Mouse (Mus musculus) stomach, embryonic 14.5 days (tissue): Measurements from ENCODE around the gene Gm5741. TPM values are rescaled to one million over a fixed set of nuclear protein-coding genes. Genes with fewer than 3 reads are reported as not detected.

ENCODE experiments used
- ATAC-seq: fragments of 200-750 bp; cut with Nextera tagmentation; 2 replicates; pipeline ENCODE4 v1.8.0; 2017; ENCODE audit warnings: low read depth, moderate TSS enrichment; ENCODE audit not compliant: insufficient number of reproducible peaks, insufficient read depth, low FRiP score
- H3K27ac ChIP-seq: fragments of 300-500 bp; sonication (generic); 2 replicates; pipeline ENCODE4 v1.5.1; 2014; ENCODE audit warnings: mild to moderate bottlenecking, low read length, moderate library complexity, mixed read lengths
- H3K27me3 ChIP-seq: fragments of 300-500 bp; sonication (generic); 2 replicates; pipeline ENCODE4 v1.6.1; 2014; ENCODE audit warnings: low read length, control low read depth, mixed read lengths; ENCODE audit not compliant: control insufficient read depth, insufficient read depth
- H3K36me3 ChIP-seq: fragments of 300-500 bp; sonication (generic); 2 replicates; pipeline ENCODE4 v1.6.1; 2014; ENCODE audit warnings: mild to moderate bottlenecking, control low read depth, low read length, moderate library complexity, mixed read lengths; ENCODE audit not compliant: control insufficient read depth, insufficient read depth
- H3K4me1 ChIP-seq: fragments of 300-500 bp; sonication (generic); 2 replicates; pipeline ENCODE4 v1.6.1; 2014; ENCODE audit warnings: low read length, control low read depth, mixed read lengths; ENCODE audit not compliant: control insufficient read depth, insufficient read depth
- H3K4me2 ChIP-seq: fragments of 300-500 bp; sonication (generic); replicated peaks from 2 replicates; pipeline ENCODE4 v1.6.1; 2014; ENCODE audit warnings: low read depth, low read length, control low read depth
- H3K4me3 ChIP-seq: fragments of 300-500 bp; sonication (generic); 2 replicates; pipeline ENCODE4 v1.5.1; 2014; ENCODE audit warnings: low read depth, low read length, control low read depth
- H3K9ac ChIP-seq: fragments of 300-500 bp; sonication (generic); replicated peaks from 2 replicates; pipeline ENCODE4 v1.6.1; 2014; ENCODE audit warnings: low read depth, mild to moderate bottlenecking, control low read depth, low read length, moderate library complexity, mixed read lengths
- H3K9me3 ChIP-seq: fragments of 300-500 bp; sonication (generic); 2 replicates; pipeline ENCODE4 v1.6.1; 2016; ENCODE audit warnings: low read depth, low read length, control low read depth; ENCODE audit not compliant: control insufficient read depth
- WGBS: fragments of 180-500 bp; shearing (Covaris S2); extraction: QIAGEN DNeasy Blood & Tissue Kit; methylation state at CpG from one replicate; pipeline ENCODE4 v1.1.7; 2014; 5-methylcytosine and 5-hydroxymethylcytosine counted together
- polyA plus RNA-seq: library from polyadenylated mRNA; unstranded; fragments of >200 nt; fragmentation: Nextera tagmentation; extraction: Ambion mirVana; gene quantifications from 2 replicates; pipeline ENCODE4 v1.2.1, GENCODE M21; 2014

The Gm5741 gene
- polyA plus RNA-seq, 1 experiment from 2014 or later, result not detected

GRCm38 (mm10) chr8:85071514-85072281, 3.9 kb upstream of the Gm5741 start, which contains the start of gene Dhps:
Gene Dhps, plus strand, starts transcription at chr8:85071757.
- WGBS, result under 1% methylated on average over 68 of the region's 68 CpGs
- Histone ChIP-seq H3K36me3 (peaks cover 33% of the 10 kb centered on the region), H3K27me3 (no peaks in the 10 kb centered on the region), H3K4me1 (peaks cover 4% of the 10 kb centered on the region; the same call in 1 of the 2 replicates), H3K9me3 (no peaks in the 10 kb centered on the region), H3K27ac (peak within 1 kb of the TSS; percentile 98), H3K4me2 (peak within 1 kb of the TSS; percentile 67), H3K4me3 (peak within 1 kb of the TSS; percentile 97), H3K9ac (peak within 1 kb of the TSS; percentile 85)
- ATAC-seq, result peak; percentile 91

GRCm38 (mm10) chr8:85071041-85071440, 3.3 kb upstream of the Gm5741 start:
- H3K36me3 ChIP-seq, result peaks cover 30% of the 10 kb centered on the region
- no peaks in the 10 kb centered on the region for H3K27me3 ChIP-seq
- no peak overlapping the region for H3K9ac ChIP-seq
- WGBS, result 74% methylated on average over 5 of the region's 5 CpGs
- no peak for ATAC-seq
- H3K4me3 ChIP-seq, result peak overlapping the region; percentile 97
- H3K9me3 ChIP-seq, result no peaks in the 10 kb centered on the region
- peak overlapping the region; percentile 98; the same call in 1 of the 2 replicates for H3K27ac ChIP-seq
- peak overlapping the region; percentile 67 for H3K4me2 ChIP-seq
- peaks cover 4% of the 10 kb centered on the region; the same call in 1 of the 2 replicates for H3K4me1 ChIP-seq

GRCm38 (mm10) chr8:85067155-85067554, 627 bp downstream of the Gm5741 start:
- Histone ChIP-seq H3K9ac (no peak overlapping the region), H3K27ac (no peak overlapping the region), H3K27me3 (no peaks in the 10 kb centered on the region), H3K9me3 (no peaks in the 10 kb centered on the region), H3K4me2 (no peak overlapping the region), H3K4me3 (no peak overlapping the region), H3K36me3 (peaks cover 9% of the 10 kb centered on the region), H3K4me1 (no peaks in the 10 kb centered on the region)
- WGBS, result 95% methylated on average over 2 of the region's 2 CpGs
- ATAC-seq, result no peak

GRCm38 (mm10) chr8:85065213-85065612, 2.6 kb downstream of the Gm5741 start:
- no peak overlapping the region for H3K27ac ChIP-seq
- H3K9ac ChIP-seq, result no peak overlapping the region
- peaks cover 9% of the 10 kb centered on the region for H3K36me3 ChIP-seq
- H3K9me3 ChIP-seq, result no peaks in the 10 kb centered on the region
- ATAC-seq, result no peak
- no peak overlapping the region for H3K4me2 ChIP-seq
- no peaks in the 10 kb centered on the region for H3K4me1 ChIP-seq
- no peak overlapping the region for H3K4me3 ChIP-seq
- WGBS, result 41% methylated on average over 2 of the region's 2 CpGs
- H3K27me3 ChIP-seq, result no peaks in the 10 kb centered on the region

GRCm38 (mm10) chr8:85062603-85063002, 5.2 kb downstream of the Gm5741 start:
- H3K27ac ChIP-seq, result no peak overlapping the region
- H3K4me2 ChIP-seq, result no peak overlapping the region
- no peaks in the 10 kb centered on the region for H3K4me1 ChIP-seq
- H3K4me3 ChIP-seq, result no peak overlapping the region
- WGBS, result 94% methylated on average over 4 of the region's 4 CpGs
- ATAC-seq, result no peak
- no peaks in the 10 kb centered on the region for H3K27me3 ChIP-seq
- peaks cover 9% of the 10 kb centered on the region for H3K36me3 ChIP-seq
- no peak overlapping the region for H3K9ac ChIP-seq
- no peaks in the 10 kb centered on the region for H3K9me3 ChIP-seq

- H3K9ac ChIP-seq, result peak within 1 kb of the TSS; percentile 60; the same call in 1 of the 2 replicates
- peak within 1 kb of the TSS; percentile 82 for H3K4me3 ChIP-seq
- H3K9me3 ChIP-seq, result no peaks in the 10 kb centered on the region
- peak within 1 kb of the TSS; percentile 92 for H3K4me2 ChIP-seq
- peaks cover 19% of the 10 kb centered on the region for H3K36me3 ChIP-seq
- peak; percentile 88 for ATAC-seq
- H3K27ac ChIP-seq, result no peak within 1 kb of the TSS
- H3K4me1 ChIP-seq, result no peaks in the 10 kb centered on the region
- WGBS, result under 1% methylated on average over 52 of the region's 53 CpGs
- no peaks in the 10 kb centered on the region for H3K27me3 ChIP-seq
Observed at GRCm38 (mm10) chr8:85059879-85060616, 7.7 kb downstream of the Gm5741 start, which contains the start of gene Fbxw9. Gene Fbxw9, plus strand, starts transcription at chr8:85060055.

GRCm38 (mm10) chr8:85057367-85057766, 10.4 kb downstream of the Gm5741 start:
- WGBS, result 86% methylated on average over 7 of the region's 7 CpGs
- no peaks in the 10 kb centered on the region for H3K4me1 ChIP-seq
- H3K27me3 ChIP-seq, result no peaks in the 10 kb centered on the region
- no peak overlapping the region for H3K27ac ChIP-seq
- peaks cover 46% of the 10 kb centered on the region for H3K36me3 ChIP-seq
- ATAC-seq, result no peak
- H3K4me3 ChIP-seq, result no peak overlapping the region
- no peak overlapping the region for H3K9ac ChIP-seq
- no peaks in the 10 kb centered on the region for H3K9me3 ChIP-seq
- no peak overlapping the region for H3K4me2 ChIP-seq

GRCm38 (mm10) chr8:85043619-85044018, 24.2 kb downstream of the Gm5741 start:
- 92% methylated on average over 6 of the region's 6 CpGs for WGBS
- no peaks in the 10 kb centered on the region for H3K9me3 ChIP-seq
- ATAC-seq, result no peak
- H3K4me1 ChIP-seq, result peaks cover 5% of the 10 kb centered on the region; the same call in 1 of the 2 replicates
- H3K9ac ChIP-seq, result no peak overlapping the region
- H3K36me3 ChIP-seq, result peaks cover 71% of the 10 kb centered on the region
- no peaks in the 10 kb centered on the region for H3K27me3 ChIP-seq
- H3K27ac ChIP-seq, result no peak overlapping the region
- no peak overlapping the region for H3K4me3 ChIP-seq
- no peak overlapping the region for H3K4me2 ChIP-seq
